Mouse (Mus musculus): ENCODE results near the gene Ajm1. TPM values are rescaled to one million over a fixed set of nuclear protein-coding genes. Genes with fewer than 3 reads are reported as not detected.

Gene Ajm1
- polyA plus RNA-seq (2012; rRNA removed; ENCODE audit: low replicate concordance) = 0.79 and 2.0 TPM in 2 replicates

DNA sequence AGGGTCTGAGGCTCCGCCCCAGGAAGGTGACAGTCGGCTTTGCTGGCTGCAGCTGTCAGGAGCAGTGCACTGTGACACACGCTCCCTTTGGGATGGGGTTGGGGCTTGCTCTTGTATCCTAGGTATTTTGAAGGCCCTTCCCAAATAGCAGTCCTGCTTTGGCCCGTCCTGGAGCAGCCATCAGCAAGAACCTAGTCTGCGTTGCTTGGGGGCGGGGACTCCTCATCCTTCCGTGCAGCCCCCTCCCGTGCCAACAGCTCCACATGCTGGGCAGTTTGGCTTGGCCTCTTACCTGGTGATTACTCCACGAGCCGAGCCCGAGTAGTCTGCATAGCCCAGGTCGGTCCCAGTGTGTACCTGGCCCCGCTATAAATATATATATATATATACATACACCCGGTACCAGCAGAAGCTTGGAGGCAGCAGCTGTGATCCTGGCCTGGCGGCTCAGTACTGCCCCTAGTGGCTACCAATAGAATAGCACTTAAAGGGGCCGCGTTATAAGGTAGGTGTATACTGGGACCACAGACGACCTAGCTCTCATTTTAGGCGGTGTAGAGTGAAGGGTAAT, at the start of gene Ajm1:
Ajm1 (minus strand) TSS at position 464 of the 571 bp plus-strand sequence.

DNA sequence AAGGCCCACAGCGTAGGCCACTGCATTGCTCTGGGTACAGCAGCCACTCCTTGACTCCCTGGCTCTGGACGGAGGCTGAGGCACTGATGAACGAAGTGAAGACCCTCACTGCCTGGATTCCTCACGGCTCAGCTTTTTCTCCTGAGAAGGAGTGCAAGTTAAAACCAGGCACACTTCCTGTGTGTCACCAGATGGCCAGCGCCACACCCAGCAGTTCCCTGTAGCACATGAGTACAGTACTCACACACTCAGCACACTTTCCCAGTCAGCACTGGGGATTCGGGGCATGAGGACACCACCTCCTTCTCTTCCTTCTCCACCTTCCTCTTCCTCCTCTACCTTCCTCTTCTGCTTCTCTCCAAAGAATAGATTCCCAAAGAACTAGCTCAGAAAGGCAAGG, 46.3 kb upstream of the Ajm1 start, which contains the start of gene Fcna:
Fcna (minus strand) TSS at position 220 of the 400 bp plus-strand sequence.

DNA sequence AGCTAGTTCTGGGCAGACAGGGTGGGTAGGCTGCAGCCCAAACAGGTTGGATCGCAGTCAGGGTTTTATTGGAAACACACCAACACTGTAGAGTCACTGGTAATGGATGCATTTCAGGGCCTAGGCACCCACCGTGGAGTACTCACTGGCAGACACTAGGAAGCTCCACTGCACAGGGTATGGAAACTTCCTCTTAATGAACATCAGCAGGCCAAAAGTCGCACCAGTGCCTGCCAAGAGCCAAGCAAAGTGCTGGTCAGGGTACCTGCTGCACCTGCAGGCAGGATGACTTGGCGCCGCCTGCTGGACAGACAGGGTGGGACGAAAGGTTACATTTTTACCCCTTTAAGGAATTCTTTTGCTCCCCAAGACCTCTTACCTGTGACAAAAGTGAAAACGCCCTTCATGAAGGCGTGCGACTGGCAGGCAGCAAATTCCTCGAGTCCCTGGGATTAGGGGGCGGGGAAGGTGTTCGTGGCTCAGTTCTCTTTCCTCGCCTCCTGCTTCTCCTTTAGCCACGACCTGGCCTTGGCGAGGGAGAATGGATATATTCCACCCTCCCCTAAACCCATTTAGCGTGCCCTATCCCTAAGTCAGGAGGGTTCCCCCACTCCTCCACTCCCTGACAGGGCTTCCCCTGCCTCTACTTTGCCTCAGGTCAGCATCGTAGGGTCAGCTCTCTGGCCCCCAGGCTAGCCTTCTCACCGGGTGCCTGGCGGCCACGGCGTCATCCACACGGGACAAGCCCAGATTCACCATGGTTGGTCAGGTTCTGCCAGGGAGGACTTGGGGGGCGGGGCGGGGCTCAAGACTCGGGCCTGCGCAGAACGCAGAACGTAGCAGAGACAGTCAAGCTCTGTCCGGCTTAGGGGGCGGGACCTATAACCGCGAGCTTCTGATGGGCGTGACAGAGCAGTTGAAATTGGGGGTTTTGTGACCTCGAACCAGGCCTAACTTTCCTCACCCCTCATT, 40.0 kb upstream of the Ajm1 start, which contains the start of gene Tmem141:
Tmem141 (minus strand) TSS at position 777 of the 972 bp plus-strand sequence.

DNA sequence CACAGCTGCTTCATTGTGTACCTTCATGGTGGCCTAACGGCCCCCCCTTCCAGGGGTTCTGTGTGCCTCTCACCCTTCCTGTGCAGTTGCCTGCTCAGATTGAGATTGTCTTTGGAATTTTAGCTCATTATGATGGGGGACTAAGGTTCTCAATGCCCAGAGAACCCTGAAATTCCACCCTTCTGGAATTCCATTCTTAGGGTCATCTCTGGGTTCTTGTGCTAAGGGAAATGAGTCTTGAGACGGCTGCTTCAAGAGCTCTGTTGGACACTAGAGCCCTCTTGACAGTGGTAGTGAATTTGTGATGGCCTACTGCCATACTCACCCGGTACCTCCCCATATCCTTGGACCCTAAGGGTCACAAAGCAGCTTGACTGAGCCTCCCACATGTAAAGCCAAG, 36.0 kb upstream of the Ajm1 start, which contains the start of gene Ccdc183:
Ccdc183 (minus strand) TSS at position 101 of the 400 bp plus-strand sequence.

DNA sequence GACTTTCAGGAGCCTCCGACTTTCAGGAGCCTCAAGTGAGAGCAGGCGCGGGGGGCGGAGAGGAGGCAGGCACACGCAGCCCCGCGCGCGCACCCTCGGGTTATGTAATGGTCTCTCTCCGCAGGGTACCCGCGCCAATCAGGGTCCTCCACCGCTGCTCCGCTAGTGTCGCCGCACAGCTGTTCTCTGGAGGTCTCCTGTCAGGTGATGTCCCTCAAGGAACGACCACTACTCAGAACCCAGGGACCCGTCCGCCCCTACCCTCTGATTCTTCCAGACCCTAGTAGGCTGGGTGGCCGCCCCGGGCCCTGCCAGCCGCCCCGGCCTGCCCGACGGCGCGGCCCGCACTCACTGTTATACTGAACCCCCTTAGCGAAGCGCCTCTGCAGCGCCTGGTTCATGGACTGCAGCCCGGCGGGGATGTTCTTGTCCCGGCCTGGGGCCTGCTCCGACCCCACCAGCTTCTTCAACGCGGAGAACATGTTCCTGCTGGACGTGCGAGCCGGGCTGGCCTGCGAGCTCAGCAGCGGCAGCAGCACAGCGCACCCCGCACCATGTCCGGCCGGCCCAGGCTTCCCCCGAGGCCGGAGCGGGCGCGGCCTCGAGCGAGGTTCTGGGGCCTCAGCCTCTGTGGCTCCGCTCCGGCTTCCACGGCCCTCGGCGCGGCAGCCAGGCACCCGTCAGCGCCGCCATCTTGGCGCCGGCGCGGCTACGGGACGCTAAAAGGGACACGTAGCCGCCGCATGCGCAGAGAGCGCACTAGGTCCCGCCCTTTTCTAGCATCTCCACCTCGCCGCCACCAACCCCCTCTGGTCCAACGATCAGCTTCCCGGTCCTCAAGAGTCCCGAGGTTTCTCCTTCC, 26.4 kb upstream of the Ajm1 start, which contains the start of gene Rabl6:
Rabl6 (minus strand) TSS at position 761 of the 862 bp plus-strand sequence.

DNA sequence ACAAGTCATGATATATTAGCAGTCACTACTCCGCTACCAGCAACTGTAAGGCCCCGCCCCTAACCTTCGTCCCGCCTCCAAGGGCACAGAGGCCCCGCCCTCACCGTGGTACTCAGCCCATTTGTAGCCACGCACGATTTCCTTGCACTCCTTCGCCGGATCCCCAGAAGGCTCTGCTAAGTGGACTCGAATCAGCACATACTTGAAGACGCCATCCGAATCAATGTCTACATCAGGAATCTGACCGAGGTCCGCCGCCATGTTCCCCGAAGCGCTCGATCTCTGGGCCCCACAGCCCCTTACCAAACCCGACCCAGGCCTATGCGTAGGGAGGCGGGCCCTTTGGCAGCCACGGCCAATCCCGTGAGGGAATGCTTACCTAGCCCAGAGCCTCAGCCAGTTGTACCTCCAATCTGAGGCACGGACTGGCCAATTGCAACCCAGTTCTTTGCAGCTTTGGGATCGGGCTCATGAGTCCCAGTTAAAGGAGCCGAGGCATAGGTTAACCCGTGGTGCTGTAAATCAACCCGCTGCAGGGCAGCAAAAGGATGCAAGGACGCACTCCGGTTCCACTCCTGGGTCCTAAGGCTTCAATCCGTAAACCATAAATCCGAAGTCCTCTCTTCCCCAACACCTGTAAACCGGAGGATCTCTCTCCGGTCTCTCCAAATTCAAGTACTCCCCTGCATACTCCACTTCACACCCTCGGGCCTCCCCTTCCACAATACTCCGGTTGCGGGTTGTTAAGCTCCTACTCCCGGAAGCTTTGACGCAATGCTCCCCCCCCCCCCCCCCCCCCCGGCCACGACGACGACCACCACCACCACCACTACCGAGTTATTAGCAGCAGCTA, 6.8 kb downstream of the Ajm1 start, which contains the start of the genes Mamdc4 and Phpt1:
Mamdc4 (minus strand) TSS at position 267 of the 853 bp plus-strand sequence.
Phpt1 (minus strand) TSS at position 646 of the 853 bp plus-strand sequence.

DNA sequence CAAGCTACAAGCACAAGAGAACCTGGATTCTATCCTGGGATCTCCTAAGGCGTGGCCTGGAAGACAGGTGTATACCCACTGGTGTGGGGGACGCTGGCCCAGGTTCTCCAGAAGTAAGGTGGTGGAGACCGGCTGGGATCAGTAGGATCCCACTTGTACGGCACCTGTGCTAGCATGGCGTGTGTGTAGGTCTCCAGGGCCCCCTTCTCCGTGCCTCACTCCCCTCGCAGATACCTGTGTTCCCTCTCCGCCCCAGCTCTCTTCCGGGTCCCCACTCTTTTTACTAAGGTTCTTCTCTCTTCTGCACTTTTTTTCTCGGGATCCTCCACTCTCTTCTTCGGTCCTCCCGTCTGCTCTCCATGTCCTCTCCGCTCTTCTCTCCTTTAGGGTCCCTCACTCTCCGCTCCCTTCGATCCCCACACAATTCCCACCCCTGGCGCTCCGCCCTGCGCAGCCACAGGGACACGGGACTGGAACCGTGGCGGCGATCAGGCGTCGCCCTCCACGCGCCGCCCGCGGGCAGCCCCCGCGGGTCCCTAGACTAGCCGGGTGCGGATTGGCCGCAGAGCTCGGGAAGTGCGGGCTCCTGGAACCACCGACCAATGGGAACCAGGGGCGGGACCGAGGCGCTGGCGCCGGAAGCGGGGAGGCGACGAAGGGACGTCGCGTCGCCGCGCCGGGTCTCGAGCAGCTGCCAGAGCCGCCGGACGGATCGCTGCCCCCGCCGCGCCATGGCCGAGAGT, 24.2 kb downstream of the Ajm1 start, which contains the start of gene Edf1:
Edf1 (plus strand) TSS at position 627 of the 743 bp plus-strand sequence.

DNA sequence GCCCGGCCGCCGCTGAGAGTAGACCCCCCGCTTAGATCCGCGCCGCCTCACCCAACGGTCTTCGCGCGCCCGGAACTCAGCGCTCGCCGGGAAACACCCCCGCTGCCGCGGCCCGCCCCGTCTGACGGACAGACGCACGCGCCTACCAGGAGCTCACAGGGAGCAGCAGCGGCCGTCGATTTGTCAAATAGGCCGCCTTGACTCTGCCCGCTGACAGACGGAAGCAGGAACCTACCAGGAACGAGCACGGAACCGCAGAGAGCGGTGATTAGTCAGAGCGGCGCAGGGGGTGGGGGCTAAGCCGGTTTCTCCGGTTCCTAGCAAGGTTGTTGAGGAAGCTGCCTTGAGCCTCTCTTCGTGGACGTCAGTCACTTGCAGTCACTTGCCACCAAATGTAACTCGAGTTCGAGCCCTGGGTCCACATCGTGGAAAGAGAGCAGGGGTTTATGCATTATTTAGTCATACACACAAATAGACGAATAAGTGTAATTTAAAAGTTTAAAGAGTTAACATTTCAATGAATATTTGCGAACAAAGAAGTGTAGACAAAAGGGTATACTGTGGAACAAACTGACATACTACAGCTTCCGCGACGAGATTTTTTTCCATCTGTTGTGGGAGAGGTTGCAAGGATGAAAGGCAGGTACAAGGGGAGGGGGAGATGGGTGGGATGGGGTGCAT, 34.6 kb downstream of the Ajm1 start, which contains the start of gene Traf2:
Traf2 (minus strand) TSS at position 130 of the 681 bp plus-strand sequence.

Other genes starting within 250 kb of the Ajm1 start
- 11.8 and 12.5 TPM in 2 replicates for gene Man1b1, start 249.4 kb downstream of the Ajm1 start, polyA plus RNA-seq (2012; rRNA removed; ENCODE audit: low replicate concordance)
- 43.0 and 55.8 TPM in 2 replicates for gene Dpp7, start 225.4 kb downstream of the Ajm1 start, polyA plus RNA-seq (2012; rRNA removed; ENCODE audit: low replicate concordance)
- gene Uap1l1, start 216.1 kb downstream of the Ajm1 start, polyA plus RNA-seq (2012; rRNA removed; ENCODE audit: low replicate concordance) = 43.6 and 71.9 TPM in 2 replicates
- 0.86 and 3.4 TPM in 2 replicates for gene Sapcd2, start 209.4 kb downstream of the Ajm1 start, polyA plus RNA-seq (2012; rRNA removed; ENCODE audit: low replicate concordance)
- gene Entpd2, start 185.9 kb downstream of the Ajm1 start, polyA plus RNA-seq (2012; rRNA removed; ENCODE audit: low replicate concordance) = 48.9 and 63.5 TPM in 2 replicates
- 151 and 254 TPM in 2 replicates for gene Npdc1, start 182.4 kb downstream of the Ajm1 start, polyA plus RNA-seq (2012; rRNA removed; ENCODE audit: low replicate concordance)
- gene Fut7, start 158.5 kb downstream of the Ajm1 start, polyA plus RNA-seq (2012; rRNA removed; ENCODE audit: low replicate concordance) = 7.8 and 13.8 TPM in 2 replicates
- gene Abca2, start 153.1 kb downstream of the Ajm1 start, polyA plus RNA-seq (2012; rRNA removed; ENCODE audit: low replicate concordance) = 52.8 and 92.1 TPM in 2 replicates
- gene Clic3, start 124.9 kb downstream of the Ajm1 start, polyA plus RNA-seq (2012; rRNA removed; ENCODE audit: low replicate concordance) = 8.4 and 21.2 TPM in 2 replicates
- gene Paxx, start 120.7 kb downstream of the Ajm1 start, polyA plus RNA-seq (2012; rRNA removed; ENCODE audit: low replicate concordance) = 92.7 and 147 TPM in 2 replicates
- 4.8 and 6.6 TPM in 2 replicates for gene Ptgds, start 111.7 kb downstream of the Ajm1 start, polyA plus RNA-seq (2012; rRNA removed; ENCODE audit: low replicate concordance)
- not detected in 2 replicates for gene Lcn12, start 87.8 kb downstream of the Ajm1 start, polyA plus RNA-seq (2012; rRNA removed; ENCODE audit: low replicate concordance)
- 19.9 and 31.9 TPM in 2 replicates for gene Fbxw5, start 81.0 kb downstream of the Ajm1 start, polyA plus RNA-seq (2012; rRNA removed; ENCODE audit: low replicate concordance)
- 12.2 and 13.2 TPM in 2 replicates for gene C8g, start 80.0 kb downstream of the Ajm1 start, polyA plus RNA-seq (2012; rRNA removed; ENCODE audit: low replicate concordance)
- gene Traf2, start 34.8 kb downstream of the Ajm1 start, polyA plus RNA-seq (2012; rRNA removed; ENCODE audit: low replicate concordance) = 20.0 and 23.9 TPM in 2 replicates
- gene Edf1, start 23.9 kb downstream of the Ajm1 start, polyA plus RNA-seq (2012; rRNA removed; ENCODE audit: low replicate concordance) = 65.0 and 134 TPM in 2 replicates
- gene Mamdc4, start 6.9 kb downstream of the Ajm1 start, polyA plus RNA-seq (2012; rRNA removed; ENCODE audit: low replicate concordance) = 3.4 and 4.2 TPM in 2 replicates
- 42.8 and 48.1 TPM in 2 replicates for gene Phpt1, start 6.5 kb downstream of the Ajm1 start, polyA plus RNA-seq (2012; rRNA removed; ENCODE audit: low replicate concordance)
- gene Rabl6, start 26.8 kb upstream of the Ajm1 start, polyA plus RNA-seq (2012; rRNA removed; ENCODE audit: low replicate concordance) = 69.2 and 71.3 TPM in 2 replicates
- gene Ccdc183, start 35.9 kb upstream of the Ajm1 start, polyA plus RNA-seq (2012; rRNA removed; ENCODE audit: low replicate concordance) = not detected in 2 replicates
- gene Tmem141, start 40.2 kb upstream of the Ajm1 start, polyA plus RNA-seq (2012; rRNA removed; ENCODE audit: low replicate concordance) = 20.4 and 44.3 TPM in 2 replicates
- 17.3 and 33.5 TPM in 2 replicates for gene Fcna, start 46.3 kb upstream of the Ajm1 start, polyA plus RNA-seq (2012; rRNA removed; ENCODE audit: low replicate concordance)
- gene Lcn8, start 71.4 kb upstream of the Ajm1 start, polyA plus RNA-seq (2012; rRNA removed; ENCODE audit: low replicate concordance) = not detected in 2 replicates
- not detected in 2 replicates for gene Lcn5, start 76.2 kb upstream of the Ajm1 start, polyA plus RNA-seq (2012; rRNA removed; ENCODE audit: low replicate concordance)
- gene Lcn6, start 95.0 kb upstream of the Ajm1 start, polyA plus RNA-seq (2012; rRNA removed; ENCODE audit: low replicate concordance) = not detected in 2 replicates
- not detected in 2 replicates for gene Lcn10, start 101.0 kb upstream of the Ajm1 start, polyA plus RNA-seq (2012; rRNA removed; ENCODE audit: low replicate concordance)
- gene Obp2a, start 118.3 kb upstream of the Ajm1 start, polyA plus RNA-seq (2012; rRNA removed; ENCODE audit: low replicate concordance) = not detected in 2 replicates
- gene Bmyc, start 125.0 kb upstream of the Ajm1 start, polyA plus RNA-seq (2012; rRNA removed; ENCODE audit: low replicate concordance) = 39.9 and 133 TPM in 2 replicates
- gene Obp2b, start 155.3 kb upstream of the Ajm1 start, polyA plus RNA-seq (2012; rRNA removed; ENCODE audit: low replicate concordance) = not detected in 2 replicates
- not detected in 2 replicates for gene Lcn3, start 183.8 kb upstream of the Ajm1 start, polyA plus RNA-seq (2012; rRNA removed; ENCODE audit: low replicate concordance)
- not detected in 2 replicates for gene Lcn11, start 195.3 kb upstream of the Ajm1 start, polyA plus RNA-seq (2012; rRNA removed; ENCODE audit: low replicate concordance)
- gene Gm13539, start 200.5 kb upstream of the Ajm1 start, polyA plus RNA-seq (2012; rRNA removed; ENCODE audit: low replicate concordance) = not detected in 2 replicates
- not detected in 2 replicates for gene Glt6d1, start 234.1 kb upstream of the Ajm1 start, polyA plus RNA-seq (2012; rRNA removed; ENCODE audit: low replicate concordance)
- not detected in 2 replicates for gene Lcn9, start 241.4 kb upstream of the Ajm1 start, polyA plus RNA-seq (2012; rRNA removed; ENCODE audit: low replicate concordance)

Measured in mammary gland, adult 2 months (tissue).